Mouse (Mus musculus) embryonic fibroblast, embryonic 13.5 days (primary cell): Measurements from ENCODE around the gene Fblim1. TPM values are rescaled to one million over a fixed set of nuclear protein-coding genes. Genes with fewer than 3 reads are reported as not detected.

ENCODE experiments used
- H3K27ac ChIP-seq: 2 replicates; pipeline ENCODE4 v1.5.1; 2012; ENCODE audit warnings: low read length, control low read depth, inconsistent platforms; ENCODE audit not compliant: insufficient read depth
- H3K4me1 ChIP-seq: 2 replicates; pipeline ENCODE4 v1.6.1; 2011; ENCODE audit warnings: low read length; ENCODE audit not compliant: control insufficient read depth, insufficient read depth
- H3K4me3 ChIP-seq: 2 replicates; pipeline ENCODE4 v1.5.1; 2011; ENCODE audit warnings: mild to moderate bottlenecking, control low read depth, low read length; ENCODE audit not compliant: insufficient read depth
- CTCF ChIP-seq: IDR thresholded peaks from 2 replicates; pipeline ENCODE4 v1.5.1; 2011; ENCODE audit warnings: mild to moderate bottlenecking, control low read depth, low read length, moderate library complexity, borderline replicate concordance; ENCODE audit not compliant: insufficient read depth
- POLR2A ChIP-seq: IDR thresholded peaks from 2 replicates; pipeline ENCODE4 v1.6.1; 2011; ENCODE audit warnings: low read depth, mild to moderate bottlenecking, control low read depth, low read length, moderate library complexity
- polyA plus RNA-seq: library from polyadenylated mRNA; stranded (reverse); fragments of >200 nt; gene quantifications from 2 replicates; pipeline ENCODE4 v1.2.4, GENCODE M21; 2011; ENCODE audit warnings: low read depth; ENCODE audit not compliant: missing spikeins, insufficient read length

Gene Fblim1
- polyA plus RNA-seq, 1 experiment: 72.4 TPM

DNA sequence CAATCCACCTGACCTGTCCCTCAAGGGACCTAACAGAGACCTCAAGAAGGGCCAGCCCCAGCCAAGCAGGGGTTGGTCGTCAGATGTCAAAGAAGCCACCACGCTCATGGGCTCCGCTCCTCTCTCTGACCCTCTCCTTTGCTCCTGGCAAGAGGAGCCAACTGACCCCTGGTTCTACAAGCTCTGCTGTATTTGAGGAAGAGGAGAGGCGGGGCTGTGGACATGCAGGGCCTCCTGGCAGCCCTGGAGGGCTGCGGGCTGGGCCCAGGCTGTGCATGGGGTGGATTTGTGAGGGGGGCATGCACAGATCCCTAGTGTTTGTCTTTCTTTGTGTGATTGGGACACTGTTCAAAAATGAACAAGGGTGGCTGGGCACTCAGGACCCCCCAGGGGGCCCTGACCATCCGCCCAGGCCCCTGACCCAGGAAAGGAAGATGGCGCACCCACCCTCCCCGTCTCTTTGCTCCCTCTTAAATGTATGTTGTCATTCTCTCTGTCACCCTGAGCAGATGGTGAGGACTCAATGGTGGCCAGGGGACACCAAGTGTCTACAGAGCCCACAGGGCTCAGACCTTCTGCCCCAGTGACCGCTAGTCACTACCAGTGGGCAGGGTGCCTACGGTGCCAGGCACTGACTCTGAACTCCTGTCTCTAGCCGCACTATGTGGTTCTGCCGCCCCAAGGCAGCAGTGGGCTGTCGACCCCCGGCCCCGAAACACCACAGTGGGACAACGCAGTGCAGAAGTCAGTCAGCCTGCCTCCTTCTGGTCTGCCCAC is 20.1 kb upstream of the Fblim1 start:
- no peak overlapping the region for H3K4me3 ChIP-seq
- H3K27ac ChIP-seq: no peak overlapping the region
- no peaks in the 10 kb centered on the region for H3K4me1 ChIP-seq
- TF ChIP-seq POLR2A (no peak), CTCF (no peak)

DNA sequence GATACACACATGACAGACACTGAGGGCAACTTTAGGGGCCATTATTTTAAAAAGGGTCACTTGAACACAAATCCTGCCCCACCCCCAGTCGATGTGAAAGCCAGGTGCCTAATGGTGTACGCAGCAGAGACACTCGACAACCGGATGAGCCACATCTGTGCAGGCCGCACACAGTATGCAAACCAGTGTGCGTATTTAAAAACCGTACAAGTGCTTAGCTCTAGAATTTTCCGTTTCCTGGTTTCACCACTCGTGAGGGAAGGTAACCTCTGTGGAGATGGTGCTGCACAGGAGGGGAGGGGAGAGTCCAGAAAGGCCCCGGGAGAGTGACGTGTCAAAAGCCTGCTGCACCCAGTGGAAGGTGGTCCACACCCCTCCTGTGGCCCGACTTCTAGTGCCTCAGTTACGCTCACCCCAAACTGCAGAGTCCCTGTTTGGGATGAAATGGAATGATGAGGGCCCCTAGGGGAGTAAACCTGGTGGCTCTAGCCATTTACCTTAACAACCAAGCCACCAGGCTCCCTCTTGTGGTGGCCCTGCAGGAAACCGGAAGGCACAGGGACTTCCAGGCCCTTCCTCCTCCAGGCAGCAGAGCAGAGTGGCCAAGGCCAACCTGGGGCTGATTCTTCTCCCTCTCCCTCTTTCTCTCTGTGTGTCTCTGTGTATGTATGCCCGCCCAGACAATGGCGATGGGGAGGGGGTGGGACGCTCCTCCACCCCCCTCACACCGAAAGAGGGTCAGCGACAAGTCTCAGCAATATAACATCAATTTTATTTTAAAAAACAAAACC is 19.3 kb upstream of the Fblim1 start:
- Histone ChIP-seq H3K27ac (no peak overlapping the region), H3K4me3 (no peak overlapping the region), H3K4me1 (no peaks in the 10 kb centered on the region)
- TF ChIP-seq POLR2A (no peak), CTCF (peak; percentile 35; the same call in 1 of the 2 replicates)

DNA sequence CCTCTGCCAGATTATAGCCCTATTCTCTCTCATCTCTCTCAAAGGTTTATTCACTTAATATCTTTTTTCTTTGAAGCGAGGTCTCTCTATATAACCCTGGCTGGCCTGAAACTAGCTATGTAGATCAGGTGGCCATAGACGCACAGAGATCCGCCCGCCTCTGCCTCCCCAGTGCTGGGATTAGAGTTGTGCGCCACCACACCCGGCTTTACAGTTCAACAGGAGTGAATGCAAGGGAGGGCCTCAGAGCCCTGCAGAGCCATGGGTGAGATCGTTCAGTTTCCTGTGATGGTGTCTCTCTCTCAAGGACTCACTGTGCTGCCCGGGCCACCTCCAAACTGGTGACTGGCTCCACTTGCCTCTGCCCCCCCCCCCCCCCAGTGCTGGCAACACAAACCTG is 18.2 kb upstream of the Fblim1 start:
- no peak overlapping the region for H3K27ac ChIP-seq
- H3K4me1 ChIP-seq: no peaks in the 10 kb centered on the region
- no peak overlapping the region for H3K4me3 ChIP-seq
- TF ChIP-seq CTCF: no peak
- TF ChIP-seq POLR2A: no peak

DNA sequence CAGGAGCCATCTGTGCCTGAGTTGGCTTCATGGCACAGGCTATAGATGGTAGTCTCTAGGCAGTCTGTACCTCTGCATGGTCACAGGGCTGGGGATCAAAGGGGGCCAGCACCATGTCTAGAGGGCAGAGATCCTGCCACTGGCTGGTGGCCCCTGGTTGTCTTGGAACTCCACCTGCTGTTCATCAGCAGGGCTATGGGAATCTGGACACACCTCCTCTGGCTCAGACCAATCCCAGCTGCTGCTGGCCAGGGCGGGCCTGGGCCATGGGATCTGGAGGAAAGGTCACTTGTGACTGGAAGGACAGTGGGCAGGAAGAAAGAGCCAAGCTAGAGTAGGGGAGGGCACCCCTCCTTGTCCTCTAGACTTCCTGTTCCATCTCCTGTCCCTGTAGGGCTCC is 17.8 kb upstream of the Fblim1 start, which contains the start of gene Slc25a34:
Gene Slc25a34 (minus strand): TSS at position 156 of the 400 bp plus-strand sequence.
- Histone ChIP-seq H3K4me3 (no peak within 1 kb of the TSS), H3K27ac (no peak within 1 kb of the TSS), H3K4me1 (no peaks in the 10 kb centered on the region)
- TF ChIP-seq CTCF (no peak), POLR2A (no peak)

DNA sequence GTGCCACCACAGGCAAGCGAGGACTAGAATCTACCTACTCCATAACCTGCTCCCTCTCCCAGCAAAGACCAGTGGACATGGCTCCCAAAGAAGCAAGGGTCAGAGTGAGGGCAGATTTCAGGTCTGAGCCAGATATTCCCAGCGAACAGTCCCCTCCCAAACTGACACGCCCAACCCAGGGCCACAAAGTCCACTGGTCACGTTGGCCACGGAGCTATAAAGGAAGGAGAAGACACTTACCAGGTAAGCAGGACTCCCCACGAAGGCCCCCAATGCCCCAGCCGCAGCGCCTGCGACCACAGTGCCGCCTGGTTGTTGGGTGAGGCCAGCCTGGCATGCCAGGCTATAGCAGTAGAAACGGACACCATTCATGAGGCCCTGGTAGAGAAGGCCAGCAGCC is 17.1 kb upstream of the Fblim1 start:
- Histone ChIP-seq H3K4me3 (no peak overlapping the region), H3K27ac (no peak overlapping the region), H3K4me1 (no peaks in the 10 kb centered on the region)
- no peak for TF ChIP-seq POLR2A
- TF ChIP-seq CTCF: no peak

DNA sequence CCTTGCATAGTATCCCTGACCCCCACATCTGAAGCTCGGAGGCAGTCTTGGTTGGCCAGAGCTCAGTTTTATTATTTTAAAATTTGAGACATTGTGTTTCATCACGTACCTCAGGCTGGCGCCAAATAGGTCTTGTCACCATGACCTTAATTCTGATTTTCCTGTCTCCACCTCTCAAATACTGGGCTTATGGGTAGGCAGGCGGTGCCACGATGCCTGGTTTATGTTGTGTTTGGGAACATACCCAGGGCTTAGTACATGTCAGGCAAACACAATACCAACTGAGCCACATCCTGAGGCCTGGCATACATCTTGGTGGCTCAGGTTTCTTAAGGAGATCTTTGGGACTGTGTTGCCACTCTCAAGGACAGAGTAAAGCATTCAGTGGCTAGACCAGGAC is 16.7 kb upstream of the Fblim1 start:
- no peak overlapping the region for H3K4me3 ChIP-seq
- no peaks in the 10 kb centered on the region for H3K4me1 ChIP-seq
- no peak for TF ChIP-seq POLR2A

DNA sequence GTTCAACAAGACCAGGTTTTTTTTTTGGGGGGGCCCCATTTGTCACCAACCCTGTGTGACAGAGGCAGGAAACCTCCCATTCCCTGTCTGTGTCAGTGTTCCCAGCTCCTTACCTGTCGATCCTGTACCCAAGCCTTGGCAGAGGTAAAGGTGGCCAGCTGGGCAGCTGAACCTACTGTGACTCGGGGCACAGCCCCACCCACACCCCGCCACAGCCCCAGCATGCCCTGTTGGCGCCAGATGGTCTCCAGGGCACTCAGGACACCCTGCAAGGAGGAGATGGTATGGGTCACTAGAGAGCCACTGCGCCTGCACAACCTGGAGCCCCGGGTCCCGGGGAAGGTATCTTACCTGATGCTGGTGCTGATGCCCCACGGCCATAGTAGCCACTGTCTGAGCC is 16.2 kb upstream of the Fblim1 start:
- Histone ChIP-seq H3K4me1 (no peaks in the 10 kb centered on the region), H3K4me3 (no peak overlapping the region), H3K27ac (no peak overlapping the region)
- TF ChIP-seq CTCF (no peak), POLR2A (no peak)

More for the DNA sequence above, 16.7 kb upstream of the Fblim1 start:
- no peak overlapping the region for H3K27ac ChIP-seq

DNA sequence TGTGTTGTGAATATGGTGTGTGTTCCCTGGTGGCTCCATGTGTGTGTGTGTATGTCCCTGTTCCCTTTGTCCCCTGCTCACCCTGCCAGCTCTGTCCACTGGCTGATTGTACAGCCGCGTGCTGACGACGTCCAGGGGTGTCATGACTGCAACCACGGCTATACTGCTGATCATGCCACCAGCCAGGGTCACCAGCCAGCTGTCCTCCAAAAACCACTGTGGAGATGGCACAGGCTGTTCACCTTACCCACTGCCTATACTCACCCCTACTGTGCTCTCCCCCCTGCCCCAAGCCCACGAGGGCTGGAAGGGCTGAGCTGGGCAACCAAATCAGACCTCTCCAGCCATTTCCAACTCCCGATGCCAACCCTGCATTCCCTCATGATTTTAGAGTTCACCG is 15.4 kb upstream of the Fblim1 start:
- no peak for TF ChIP-seq POLR2A
- no peak for TF ChIP-seq CTCF
- no peaks in the 10 kb centered on the region for H3K4me1 ChIP-seq
- H3K27ac ChIP-seq: no peak overlapping the region
- no peak overlapping the region for H3K4me3 ChIP-seq

DNA sequence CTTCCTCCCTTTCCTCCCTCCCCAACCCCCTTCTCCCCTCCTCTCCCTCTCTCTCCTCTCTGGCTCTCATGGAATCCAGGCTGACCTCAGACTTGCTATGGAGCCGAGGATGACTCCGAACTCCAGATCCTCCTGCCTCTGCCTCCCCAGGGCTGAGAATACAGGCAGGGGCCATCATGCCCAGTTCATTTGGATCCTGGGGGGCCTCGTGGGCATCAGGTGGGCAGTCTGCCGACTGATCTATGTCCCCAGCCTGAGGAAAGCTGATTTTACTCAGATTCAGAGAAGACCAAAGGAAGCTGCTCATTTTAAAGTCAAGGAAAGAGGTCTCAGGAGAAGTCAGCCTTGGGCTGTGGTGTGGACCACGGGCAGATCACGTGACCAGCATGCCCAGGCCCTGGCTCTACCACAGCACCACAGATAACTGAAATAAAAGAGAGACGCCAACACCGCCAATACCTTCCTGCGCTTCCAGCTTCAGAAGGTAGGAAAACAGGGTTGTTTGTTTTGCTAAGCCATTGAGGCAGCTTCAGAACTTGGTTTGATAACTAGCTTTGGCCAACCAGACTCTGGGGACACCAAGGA is 13.5 kb upstream of the Fblim1 start:
- H3K27ac ChIP-seq: no peak overlapping the region
- no peak overlapping the region for H3K4me3 ChIP-seq
- no peaks in the 10 kb centered on the region for H3K4me1 ChIP-seq
- TF ChIP-seq POLR2A (no peak), CTCF (no peak)

DNA sequence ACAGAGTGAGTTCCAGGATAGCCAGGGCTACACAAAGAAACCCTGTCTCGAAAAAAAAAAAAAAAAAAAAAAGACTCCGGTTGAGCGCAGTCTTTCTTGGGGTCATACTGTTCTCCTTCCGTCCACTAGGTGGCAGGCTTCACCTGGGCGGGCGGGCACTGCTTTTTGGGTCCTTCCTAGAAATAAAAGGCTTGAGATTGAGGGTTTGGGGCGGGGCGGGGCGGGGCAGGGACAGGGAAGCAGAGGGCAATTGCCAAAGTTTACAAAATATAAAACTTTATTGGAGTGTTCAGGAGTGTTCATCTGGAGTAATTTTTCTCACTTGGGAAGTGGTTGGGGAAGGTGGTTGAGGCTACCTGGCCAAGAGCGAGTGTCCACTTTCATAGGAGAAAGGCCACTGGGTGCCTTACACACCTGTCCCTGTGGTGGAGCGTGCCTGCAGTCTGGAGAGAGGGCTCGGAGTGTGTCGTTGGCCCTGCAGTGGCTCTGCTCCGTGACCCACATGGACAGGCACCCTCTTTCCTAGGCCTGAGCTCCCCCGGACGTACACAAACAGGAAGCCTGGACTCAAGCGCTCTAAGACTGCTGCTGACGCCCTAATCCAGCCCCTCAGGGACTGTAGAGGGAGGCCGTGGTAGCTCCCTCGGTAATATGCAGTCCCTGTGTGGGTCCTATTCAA is 12.8 kb upstream of the Fblim1 start, which contains the start of gene Tmem82:
Gene Tmem82 (minus strand): TSS at position 69 of the 679 bp plus-strand sequence.
- TF ChIP-seq CTCF (peak; percentile 71), POLR2A (no peak)
- Histone ChIP-seq H3K27ac (no peak within 1 kb of the TSS), H3K4me3 (no peak within 1 kb of the TSS), H3K4me1 (no peaks in the 10 kb centered on the region)
